Mouse (Mus musculus): ENCODE measurements around the gene Pitpnc1. TPM values are rescaled to one million over a fixed set of nuclear protein-coding genes. Genes with fewer than 3 reads are reported as not detected.

Gene Pitpnc1
- polyA plus RNA-seq, 1 experiment from 2014 or later, result 16.0 TPM

GRCm38 (mm10) chr11:107188565-107189552 is 281.6 kb downstream of the Pitpnc1 start, which contains the start of gene Nol11:
Gene Nol11, minus strand, starts transcription at chr11:107189381.
- peak; percentile 95 for ATAC-seq (ENCODE audit: insufficient number of reproducible peaks, insufficient read depth, low FRiP score, low read depth)
- H3K27ac ChIP-seq (replicated peaks in 1 of 2; ENCODE audit: control insufficient read depth in 1 of 2, insufficient read depth in 1 of 2, low read depth in 2 of 2, low read length in 2 of 2), result peak within 1 kb of the TSS; percentile 72 to 76
- peaks cover 2 to 5% of the 10 kb centered on the region in 2 experiments; a peak in 3 of 4 replicates for H3K4me1 ChIP-seq (ENCODE audit: control insufficient read depth in 2 of 2, insufficient read depth in 2 of 2, low read length in 2 of 2)
- under 1% methylated on average over 62 of the region's 62 CpGs for WGBS
- peak within 1 kb of the TSS; percentile 93 for H3K9ac ChIP-seq (ENCODE audit: low read length)
- H3K4me3 ChIP-seq (ENCODE audit: control insufficient read depth in 1 of 2, insufficient read depth in 1 of 2, low read depth in 1 of 2, low read length in 2 of 2), result peak within 1 kb of the TSS; percentile 91 to 92
- no peaks in the 10 kb centered on the region for H3K9me3 ChIP-seq (ENCODE audit: control insufficient read depth, low read length)
- peak within 1 kb of the TSS; percentile 80 for H3K4me2 ChIP-seq (ENCODE audit: low read length)
- no peaks in the 10 kb centered on the region for H3K27me3 ChIP-seq (ENCODE audit: control insufficient read depth, insufficient read depth, low read length)
- peaks cover 29% of the 10 kb centered on the region for H3K36me3 ChIP-seq (ENCODE audit: control insufficient read depth, insufficient read depth, low read length)

DNA sequence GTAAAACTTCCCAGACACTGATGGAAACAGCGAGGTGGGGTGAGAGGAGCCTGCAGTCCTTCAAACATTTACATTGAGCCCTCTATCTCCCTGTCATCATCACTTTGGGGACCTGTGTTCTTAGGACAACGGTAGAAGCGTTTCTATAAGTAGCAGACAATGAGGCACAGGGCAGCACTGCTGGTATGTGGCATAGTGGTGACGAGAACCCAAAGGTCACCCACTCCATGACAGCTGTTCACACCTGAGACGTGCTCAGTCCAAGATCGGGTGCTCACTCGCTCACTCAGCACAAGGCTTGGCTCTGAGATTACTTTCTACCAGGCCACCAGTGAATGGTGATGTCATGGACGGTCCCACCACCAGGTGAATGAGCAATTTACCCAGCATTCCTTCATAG is 286.7 kb downstream of the Pitpnc1 start:
- Histone ChIP-seq H3K9me3 (ENCODE audit: control insufficient read depth, low read length) (no peaks in the 10 kb centered on the region), H3K36me3 (ENCODE audit: control insufficient read depth, insufficient read depth, low read length) (peaks cover 77% of the 10 kb centered on the region), H3K9ac (ENCODE audit: low read length) (no peak overlapping the region), H3K4me3 (ENCODE audit: control insufficient read depth in 1 of 2, insufficient read depth in 1 of 2, low read depth in 1 of 2, low read length in 2 of 2) (no peak overlapping the region), H3K27ac (replicated peaks in 1 of 2; ENCODE audit: control insufficient read depth in 1 of 2, insufficient read depth in 1 of 2, low read depth in 2 of 2, low read length in 2 of 2) (no peak overlapping the region), H3K27me3 (ENCODE audit: control insufficient read depth, insufficient read depth, low read length) (no peaks in the 10 kb centered on the region), H3K4me2 (ENCODE audit: low read length) (no peak overlapping the region), H3K4me1 (ENCODE audit: control insufficient read depth in 2 of 2, insufficient read depth in 2 of 2, low read length in 2 of 2) (peaks cover 2 to 5% of the 10 kb centered on the region in 2 experiments; a peak in 3 of 4 replicates)
- 41% methylated on average over 8 of the region's 8 CpGs for WGBS
- no peak for ATAC-seq (ENCODE audit: insufficient number of reproducible peaks, insufficient read depth, low FRiP score, low read depth)

GRCm38 (mm10) chr11:107161215-107161614 is 309.3 kb downstream of the Pitpnc1 start:
- WGBS, result 81% methylated on average over 4 of the region's 4 CpGs
- no peak for ATAC-seq (ENCODE audit: insufficient number of reproducible peaks, insufficient read depth, low FRiP score, low read depth)
- Histone ChIP-seq H3K9me3 (ENCODE audit: control insufficient read depth, low read length) (peaks cover 5% of the 10 kb centered on the region; the same call in 1 of the 2 replicates), H3K27ac (replicated peaks in 1 of 2; ENCODE audit: control insufficient read depth in 1 of 2, insufficient read depth in 1 of 2, low read depth in 2 of 2, low read length in 2 of 2) (no peak overlapping the region), H3K4me1 (ENCODE audit: control insufficient read depth in 2 of 2, insufficient read depth in 2 of 2, low read length in 2 of 2) (peaks cover 11 to 14% of the 10 kb centered on the region in 2 experiments), H3K9ac (ENCODE audit: low read length) (no peak overlapping the region), H3K4me2 (ENCODE audit: low read length) (no peak overlapping the region), H3K4me3 (ENCODE audit: control insufficient read depth in 1 of 2, insufficient read depth in 1 of 2, low read depth in 1 of 2, low read length in 2 of 2) (no peak overlapping the region), H3K27me3 (ENCODE audit: control insufficient read depth, insufficient read depth, low read length) (no peaks in the 10 kb centered on the region), H3K36me3 (ENCODE audit: control insufficient read depth, insufficient read depth, low read length) (peaks cover 6% of the 10 kb centered on the region)

DNA sequence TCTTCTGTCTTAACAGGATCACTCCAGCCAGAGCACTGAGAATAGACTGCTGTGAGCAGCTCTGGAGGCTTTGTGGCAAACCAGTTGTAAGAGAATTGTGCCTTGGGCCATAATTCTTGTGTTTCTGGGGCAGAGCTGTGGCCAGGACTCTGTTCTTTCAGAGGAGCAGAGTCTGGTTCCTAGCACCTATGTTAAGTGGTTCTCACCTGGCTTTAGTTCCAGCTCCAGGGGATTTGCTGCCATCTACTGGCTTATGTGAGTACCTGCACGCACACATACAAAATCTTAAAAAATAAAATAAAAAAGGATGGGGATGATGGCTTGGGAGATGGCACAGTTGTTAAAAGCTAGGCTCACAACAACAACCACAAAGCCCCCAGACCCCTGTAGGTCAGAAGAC is 311.5 kb downstream of the Pitpnc1 start:
- H3K9me3 ChIP-seq (ENCODE audit: control insufficient read depth, low read length), result peaks cover 5% of the 10 kb centered on the region; the same call in 1 of the 2 replicates
- H3K9ac ChIP-seq (ENCODE audit: low read length), result no peak overlapping the region
- no peaks in the 10 kb centered on the region for H3K36me3 ChIP-seq (ENCODE audit: control insufficient read depth, insufficient read depth, low read length)
- no peak overlapping the region for H3K4me3 ChIP-seq (ENCODE audit: control insufficient read depth in 1 of 2, insufficient read depth in 1 of 2, low read depth in 1 of 2, low read length in 2 of 2)
- H3K4me1 ChIP-seq (ENCODE audit: control insufficient read depth in 2 of 2, insufficient read depth in 2 of 2, low read length in 2 of 2), result peaks cover 11 to 14% of the 10 kb centered on the region in 2 experiments
- H3K4me2 ChIP-seq (ENCODE audit: low read length), result no peak overlapping the region
- WGBS, result 65% methylated on average over 1 of the region's 1 CpGs
- H3K27ac ChIP-seq (replicated peaks in 1 of 2; ENCODE audit: control insufficient read depth in 1 of 2, insufficient read depth in 1 of 2, low read depth in 2 of 2, low read length in 2 of 2), result no peak overlapping the region
- no peak for ATAC-seq (ENCODE audit: insufficient number of reproducible peaks, insufficient read depth, low FRiP score, low read depth)
- H3K27me3 ChIP-seq (ENCODE audit: control insufficient read depth, insufficient read depth, low read length), result no peaks in the 10 kb centered on the region

Other genes with a start within 250 kb of the Pitpnc1 start
- 143 and 147 TPM in 2 replicates for gene Psmd12, start 8.8 kb upstream of the Pitpnc1 start, polyA plus RNA-seq (2014; fragmentation: Nextera tagmentation; extraction: Ambion mirVana)
- gene Helz, start 77.2 kb upstream of the Pitpnc1 start, polyA plus RNA-seq (2014; fragmentation: Nextera tagmentation; extraction: Ambion mirVana), result 17.5 and 18.7 TPM in 2 replicates
- 0.32 TPM in 1 of 2 replicates, not detected in the other for gene Cacng1, start 245.8 kb upstream of the Pitpnc1 start, polyA plus RNA-seq (2014; fragmentation: Nextera tagmentation; extraction: Ambion mirVana)